Mouse (Mus musculus) heart, postnatal 25 days (tissue): ENCODE data around the gene Eif5a. TPM values are rescaled to one million over a fixed set of nuclear protein-coding genes. Genes with fewer than 3 reads are reported as not detected.

ENCODE experiments used
- DNase-seq: peaks from one replicate; pipeline ENCODE4 v3.0.0; 2022; ENCODE audit warnings: low spot score
- intact Hi-C: fragments of 180-260 bp; cut with DNase I; formaldehyde crosslinking; loops from one replicate; pipeline ENCODE4 v1.15.1; 2025
- microRNA-seq: library from miRNA; unstranded; fragments of <30 nt; microRNA quantifications from one replicate; pipeline ENCODE4 v1.2.0, GENCODE M21; 2022
- total RNA-seq, 2 experiments: library from RNA; stranded (reverse); gene quantifications; 2 replicates each; pipeline ENCODE4 v1.2.3; 2021

Eif5a gene
- total RNA-seq, 2 experiments from 2014 or later: 427 TPM

GRCm38 (mm10) chr11:69881787-69882670 lies 39.7 kb downstream of the Eif5a start:
- DNase-seq: no peak
- intact Hi-C loops: loop anchor here (2.0 kb wide), 2 partner anchors 17 to 37 kb away; no protein-coding TSS in a partner anchor

GRCm38 (mm10) chr11:69880853-69881603 lies 40.7 kb downstream of the Eif5a start, which contains the start of gene Kctd11:
Gene Kctd11, minus strand, starts transcription at chr11:69881406.
- intact Hi-C loops: loop anchor here (2.0 kb wide), 1 partner anchor 38 kb away; no protein-coding TSS in a partner anchor

GRCm38 (mm10) chr11:69880506-69880852 lies 41.3 kb downstream of the Eif5a start:
- intact Hi-C loops: loop anchor here (2.0 kb wide), 1 partner anchor 38 kb away; no protein-coding TSS in a partner anchor
- DNase-seq: no peak

More at GRCm38 (mm10) chr11:69880853-69881603, 40.7 kb downstream of the Eif5a start, which contains the start of gene Kctd11:
- peak; percentile 95 for DNase-seq

- intact Hi-C loops: loop anchor here (2.0 to 10.0 kb wide), 4 partner anchors 39 to 225 kb away; partner anchors contain the start of genes Senp3, Sox15 and Tnfsf13
- DNase-seq: no peak
These were observed 42.0 kb downstream of the Eif5a start for GRCm38 (mm10) chr11:69879711-69880110.

GRCm38 (mm10) chr11:69878952-69879351 lies 42.8 kb downstream of the Eif5a start:
- no peak for DNase-seq
- intact Hi-C loops: loop anchor here (2.0 to 10.0 kb wide), 3 partner anchors 72 to 224 kb away; partner anchors contain the start of genes Senp3, Sox15 and Tnfsf13

- no peak for DNase-seq
- intact Hi-C loops: loop anchor here (2.0 to 10.0 kb wide), 3 partner anchors 72 to 224 kb away; partner anchors contain the start of genes Senp3, Sox15 and Tnfsf13
These were observed 43.4 kb downstream of the Eif5a start for GRCm38 (mm10) chr11:69878399-69878798.

GRCm38 (mm10) chr11:69877878-69878277 lies 43.9 kb downstream of the Eif5a start, which contains the start of gene Tmem95:
Gene Tmem95, minus strand, starts transcription at chr11:69878018.
- intact Hi-C loops: loop anchor here (2.0 to 10.0 kb wide), 7 partner anchors 23 to 223 kb away; partner anchors contain the start of genes Senp3, Sox15 and Tnfsf13
- no peak for DNase-seq

- DNase-seq: peak; percentile 78
- intact Hi-C loops: loop anchor here (2.0 to 10.0 kb wide), 6 partner anchors 22 to 222 kb away; partner anchors contain the start of genes Senp3, Sox15 and Tnfsf13
These were observed 44.9 kb downstream of the Eif5a start for GRCm38 (mm10) chr11:69876867-69877266.

GRCm38 (mm10) chr11:69876186-69876585 lies 45.6 kb downstream of the Eif5a start:
- DNase-seq: peak; percentile 72
- intact Hi-C loops: loop anchor here (2.0 to 10.0 kb wide), 6 partner anchors 21 to 221 kb away; partner anchors contain the start of genes Senp3, Sox15 and Tnfsf13

- intact Hi-C loops: loop anchor here (10.0 kb wide), 2 partner anchors 188 to 218 kb away; partner anchors contain the start of genes Senp3, Sox15 and Tnfsf13
- no peak for DNase-seq
These were observed 49.3 kb downstream of the Eif5a start for GRCm38 (mm10) chr11:69872451-69872850.

GRCm38 (mm10) chr11:69871822-69872221 lies 49.9 kb downstream of the Eif5a start:
- DNase-seq: no peak
- intact Hi-C loops: loop anchor here (10.0 kb wide), 2 partner anchors 187 to 217 kb away; partner anchors contain the start of genes Senp3, Sox15 and Tnfsf13

GRCm38 (mm10) chr11:69870289-69871069 lies 51.3 kb downstream of the Eif5a start:
- DNase-seq: no peak
- intact Hi-C loops: loop anchor here (10.0 kb wide), 2 partner anchors 186 to 216 kb away; partner anchors contain the start of genes Senp3, Sox15 and Tnfsf13

GRCm38 (mm10) chr11:69867335-69867734 lies 54.4 kb downstream of the Eif5a start:
- DNase-seq: no peak
- intact Hi-C loops: no loop called here

Small RNAs within 50 kb of the gene (microRNA-seq; reads per million reads assigned to microRNA genes)
- not detected for gene Mir6924

Other genes starting within 250 kb of the Eif5a start
- gene Eif4a1, start 249.5 kb downstream of the Eif5a start, total RNA-seq: 100 to 1,000 TPM; 201 to 206 TPM
- gene Senp3, start 239.9 kb downstream of the Eif5a start, total RNA-seq: 10 to 100 TPM; 31.7 to 33.5 TPM
- 1 to 10 TPM; 1.6 to 2.1 TPM for gene Tnfsf13, start 236.2 kb downstream of the Eif5a start, total RNA-seq
- gene Tnfsf12, start 226.1 kb downstream of the Eif5a start, total RNA-seq: 10 to 100 TPM; 14.5 to 16.4 TPM
- 1 to 10 TPM; 3.2 to 4.5 TPM for gene Tnfsfm13, start 225.9 kb downstream of the Eif5a start, total RNA-seq
- 10 to 100 TPM; 28.6 to 30.4 TPM for gene Polr2a, start 163.3 kb downstream of the Eif5a start, total RNA-seq
- gene Slc35g3, start 160.0 kb downstream of the Eif5a start, total RNA-seq: not detected
- 10 to 100 TPM; 33.3 to 39.6 TPM for gene Zbtb4, start 156.0 kb downstream of the Eif5a start, total RNA-seq
- 1 to 10 TPM; 4.8 to 5.0 TPM for gene Chrnb1, start 126.0 kb downstream of the Eif5a start, total RNA-seq
- 1 to 10 TPM; 2.2 to 2.4 TPM for gene Fgf11, start 120.1 kb downstream of the Eif5a start, total RNA-seq
- under 1 TPM; 0.26 to 0.45 TPM for gene Tmem102, start 116.3 kb downstream of the Eif5a start, total RNA-seq
- gene Gm39566, start 106.7 kb downstream of the Eif5a start, total RNA-seq: not detected
- gene Spem2, start 103.5 kb downstream of the Eif5a start, total RNA-seq: not detected
- gene Spem1, start 99.8 kb downstream of the Eif5a start, total RNA-seq: not detected
- 1 to 10 TPM; 4.4 to 5.4 TPM for gene Nlgn2, start 84.2 kb downstream of the Eif5a start, total RNA-seq
- gene Tmem256, start 83.4 kb downstream of the Eif5a start, total RNA-seq: 100 to 1,000 TPM; 186 to 199 TPM
- gene Plscr3, start 75.6 kb downstream of the Eif5a start, total RNA-seq: 10 to 100 TPM; 24.4 to 24.9 TPM
- gene Tnk1, start 63.2 kb downstream of the Eif5a start, total RNA-seq: under 1 TPM in 1 of 2 experiments, not detected in 1; 0.14 TPM
- gene Tmem95, start 43.9 kb downstream of the Eif5a start, total RNA-seq: not detected
- 1 to 10 TPM; 2.5 to 3.5 TPM for gene Kctd11, start 40.6 kb downstream of the Eif5a start, total RNA-seq
- 1 to 10 TPM in 1 of 2 experiments, under 1 TPM in 1; 0.88 to 1.1 TPM for gene Acap1, start 26.4 kb downstream of the Eif5a start, total RNA-seq
- under 1 TPM; 0.17 to 0.23 TPM for gene 2810408A11Rik, start 21.0 kb downstream of the Eif5a start, total RNA-seq
- gene Neurl4, start 20.9 kb downstream of the Eif5a start, total RNA-seq: 10 to 100 TPM; 44.9 to 46.0 TPM
- gene Gps2, start 8.1 kb downstream of the Eif5a start, total RNA-seq: 10 to 100 TPM; 24.1 to 26.7 TPM
- gene Ybx2, start 13.8 kb upstream of the Eif5a start, total RNA-seq: 10 to 100 TPM; 18.8 to 23.4 TPM
- gene Slc2a4, start 26.2 kb upstream of the Eif5a start, total RNA-seq: 100 to 1,000 TPM; 325 to 365 TPM
- gene Cldn7, start 42.8 kb upstream of the Eif5a start, total RNA-seq: not detected
- 100 to 1,000 TPM; 149 to 180 TPM for gene Ctdnep1, start 59.2 kb upstream of the Eif5a start, total RNA-seq
- gene Elp5, start 60.6 kb upstream of the Eif5a start, total RNA-seq: 10 to 100 TPM; 48.3 to 51.5 TPM
- 100 to 1,000 TPM; 274 to 291 TPM for gene Gabarap, start 69.2 kb upstream of the Eif5a start, total RNA-seq
- gene Phf23, start 73.8 kb upstream of the Eif5a start, total RNA-seq: 10 to 100 TPM; 22.6 to 25.3 TPM
- 1 to 10 TPM; 3.9 to 5.2 TPM for gene Dvl2, start 78.6 kb upstream of the Eif5a start, total RNA-seq
- 1,000 to 10,000 TPM; 1,206 to 1,290 TPM for gene Acadvl, start 93.5 kb upstream of the Eif5a start, total RNA-seq
- gene Dlg4, start 95.0 kb upstream of the Eif5a start, total RNA-seq: 1 to 10 TPM; 6.6 to 8.1 TPM
- not detected for gene Asgr1, start 132.1 kb upstream of the Eif5a start, total RNA-seq
- gene Asgr2, start 170.7 kb upstream of the Eif5a start, total RNA-seq: not detected
- gene Mgl2, start 208.4 kb upstream of the Eif5a start, total RNA-seq: 1 to 10 TPM; 4.3 to 4.4 TPM
- gene Clec10a, start 234.2 kb upstream of the Eif5a start, total RNA-seq: 1 to 10 TPM; 2.0 to 2.3 TPM